8 mouse cellular contexts compared by ENCODE assay signal in genomic region chrX:20425140-20425838, GRCm38 (mm10). TPM values are rescaled to one million over a fixed set of nuclear protein-coding genes. Genes with fewer than 3 reads are reported as not detected.
DNase-seq lines count a peak whose midpoint lies in the region; ATAC-seq and TF ChIP-seq lines count a peak whose summit lies in the region.

Jade3 (plus strand) TSS chrX:20425688.

- peak within 1 kb of the TSS; percentile 66 for H3K4me3 ChIP-seq in heart, embryonic 12.5 days
- peak within 1 kb of the TSS; percentile 65 for H3K4me3 ChIP-seq in kidney, embryonic 16.5 days (ENCODE audit: low read length)
- H3K4me3 ChIP-seq in liver, embryonic 12.5 days: peak within 1 kb of the TSS; percentile 70
- H3K4me3 ChIP-seq in stomach, embryonic 14.5 days (ENCODE audit: low read depth, low read length): peak within 1 kb of the TSS; percentile 58

- TF ChIP-seq CTCF in brain, embryonic 14.5 days (IDR thresholded peaks at IDR 0.05; ENCODE audit: borderline replicate concordance, extremely low read depth, insufficient read depth, insufficient read length): no peak

- H3K9me3 ChIP-seq in heart, embryonic 12.5 days (replicated peaks): no peaks in the 10 kb centered on the region
- H3K9me3 ChIP-seq in kidney, embryonic 16.5 days (ENCODE audit: low read length): no peaks in the 10 kb centered on the region
- no peaks in the 10 kb centered on the region for H3K9me3 ChIP-seq in liver, embryonic 12.5 days (replicated peaks)
- no peaks in the 10 kb centered on the region for H3K9me3 ChIP-seq in stomach, embryonic 14.5 days (ENCODE audit: control insufficient read depth, low read depth, low read length)

- peak within 1 kb of the TSS; percentile 66 for H3K4me2 ChIP-seq in heart, embryonic 12.5 days
- H3K4me2 ChIP-seq in kidney, embryonic 16.5 days (replicated peaks; ENCODE audit: low read depth, low read length): peak within 1 kb of the TSS; percentile 55
- peak within 1 kb of the TSS; percentile 84 for H3K4me2 ChIP-seq in liver, embryonic 12.5 days
- H3K4me2 ChIP-seq in stomach, embryonic 14.5 days (replicated peaks; ENCODE audit: low read depth, low read length): peak within 1 kb of the TSS; percentile 45

- 12% methylated on average over 53 of the region's 67 CpGs for WGBS in heart, embryonic 12.5 days
- WGBS in kidney, embryonic 16.5 days: 16% methylated on average over 29 of the region's 67 CpGs
- WGBS in liver, embryonic 12.5 days (ENCODE audit: insufficient replicate concordance): 11% methylated on average over 53 of the region's 67 CpGs
- WGBS in stomach, embryonic 14.5 days: 20% methylated on average over 50 of the region's 67 CpGs

- ATAC-seq in erythroblast, adult 5-6 weeks (replicated peaks; ENCODE audit: low FRiP score, poor library complexity, severe bottlenecking): peak; percentile 96
- ATAC-seq in heart, embryonic 12.5 days (ENCODE audit: insufficient number of reproducible peaks, low FRiP score): peak; percentile 97
- ATAC-seq in kidney, embryonic 16.5 days (ENCODE audit: low FRiP score, low TSS enrichment): peak; percentile 99
- peak; percentile 93 for ATAC-seq in liver, embryonic 12.5 days
- peak; percentile 97 for ATAC-seq in stomach, embryonic 14.5 days (ENCODE audit: insufficient number of reproducible peaks, insufficient read depth, low FRiP score, low read depth)

- peak within 1 kb of the TSS; percentile 87 for H3K27ac ChIP-seq in heart, embryonic 12.5 days (ENCODE audit: poor library complexity, severe bottlenecking)
- H3K27ac ChIP-seq in kidney, embryonic 16.5 days (ENCODE audit: low read length): peak within 1 kb of the TSS; percentile 87
- H3K27ac ChIP-seq in liver, embryonic 12.5 days: peak within 1 kb of the TSS; percentile 87
- peak within 1 kb of the TSS; percentile 75 for H3K27ac ChIP-seq in stomach, embryonic 14.5 days (ENCODE audit: low read length)

- peak within 1 kb of the TSS; percentile 78 for H3K9ac ChIP-seq in heart, embryonic 12.5 days
- peak within 1 kb of the TSS; percentile 80 for H3K9ac ChIP-seq in kidney, embryonic 16.5 days (replicated peaks; ENCODE audit: low read length)
- peak within 1 kb of the TSS; percentile 85 for H3K9ac ChIP-seq in liver, embryonic 12.5 days
- peak within 1 kb of the TSS; percentile 48 for H3K9ac ChIP-seq in stomach, embryonic 14.5 days (replicated peaks; ENCODE audit: low read depth, low read length)

- H3K36me3 ChIP-seq in heart, embryonic 12.5 days: peaks cover 6% of the 10 kb centered on the region; the same call in 1 of the 2 replicates
- no peaks in the 10 kb centered on the region for H3K36me3 ChIP-seq in kidney, embryonic 16.5 days (ENCODE audit: insufficient read depth, low read length)
- peaks cover 11% of the 10 kb centered on the region for H3K36me3 ChIP-seq in liver, embryonic 12.5 days
- H3K36me3 ChIP-seq in stomach, embryonic 14.5 days (ENCODE audit: control insufficient read depth, insufficient read depth, low read length): no peaks in the 10 kb centered on the region

- no peaks in the 10 kb centered on the region for H3K27me3 ChIP-seq in heart, embryonic 12.5 days (replicated peaks)
- H3K27me3 ChIP-seq in kidney, embryonic 16.5 days (ENCODE audit: insufficient read depth, low read length): no peaks in the 10 kb centered on the region
- H3K27me3 ChIP-seq in liver, embryonic 12.5 days (replicated peaks): no peaks in the 10 kb centered on the region
- H3K27me3 ChIP-seq in stomach, embryonic 14.5 days (ENCODE audit: control insufficient read depth, insufficient read depth, low read length): no peaks in the 10 kb centered on the region

- DNase-seq in CD4-positive, CD25-positive, alpha-beta regulatory T cell, adult 2 months (ENCODE audit: low read depth, low spot score): peak; percentile 88
- peak; percentile 92 for DNase-seq in brain, embryonic 14.5 days (ENCODE audit: low read depth)
- peak; percentile 68 to 72 for DNase-seq in natural killer cell, adult 2 months (ENCODE audit: low spot score in 2 of 2)

- TF ChIP-seq POLR2A in brain, embryonic 14.5 days (IDR thresholded peaks at IDR 0.05; ENCODE audit: borderline replicate concordance, extremely low read depth, insufficient read depth, insufficient read length, poor library complexity, severe bottlenecking): peak; percentile 24; the same call in 1 of the 2 replicates

- no peaks in the 10 kb centered on the region for H3K4me1 ChIP-seq in heart, embryonic 12.5 days (replicated peaks)
- peaks cover 2% of the 10 kb centered on the region; the same call in 1 of the 2 replicates for H3K4me1 ChIP-seq in kidney, embryonic 16.5 days (ENCODE audit: insufficient read depth, low read length)
- peaks cover 7% of the 10 kb centered on the region; the same call in 1 of the 2 replicates for H3K4me1 ChIP-seq in liver, embryonic 12.5 days
- H3K4me1 ChIP-seq in stomach, embryonic 14.5 days (ENCODE audit: control insufficient read depth, insufficient read depth, low read length): no peaks in the 10 kb centered on the region

RNA-seq across cellular contexts. Expression of gene Jade3, which starts in this region (rescaled TPM):
- 9.5 and 10.3 TPM in 2 replicates for polyA plus RNA-seq in brain, embryonic 14.5 days (2012; rRNA removed)
- total RNA-seq in erythroblast, adult 5-6 weeks (2015; ENCODE audit: low replicate concordance): 2.7 and 4.4 TPM in 2 replicates
- total RNA-seq in erythroblast, adult 5-6 weeks (2017; ENCODE audit: low replicate concordance): 3.9 and 4.2 TPM in 2 replicates
- 7.1 and 7.4 TPM in 2 replicates for polyA plus RNA-seq in heart, embryonic 12.5 days (2016; fragmentation: Nextera tagmentation; extraction: Ambion mirVana)
- polyA plus RNA-seq in kidney, embryonic 16.5 days (2015; fragmentation: Nextera tagmentation; extraction: Ambion mirVana): 12.5 and 13.5 TPM in 2 replicates
- 11.3 and 11.8 TPM in 2 replicates for polyA plus RNA-seq in liver, embryonic 12.5 days (2016; fragmentation: Nextera tagmentation; extraction: Ambion mirVana)
- 8.6 and 9.2 TPM in 2 replicates for polyA plus RNA-seq in stomach, embryonic 14.5 days (2014; fragmentation: Nextera tagmentation; extraction: Ambion mirVana)

Comparison
In these comparisons a context has a peak if more than half of its experiments do, and no peak if none do; other contexts are left out.
1. Peak in every context shown above with its lines: DNase-seq, ATAC-seq, H3K4me3 ChIP-seq and H3K27ac ChIP-seq.